Mouse (Mus musculus): Measurements from ENCODE around the gene Ampd1.

Gene Ampd1

DNA sequence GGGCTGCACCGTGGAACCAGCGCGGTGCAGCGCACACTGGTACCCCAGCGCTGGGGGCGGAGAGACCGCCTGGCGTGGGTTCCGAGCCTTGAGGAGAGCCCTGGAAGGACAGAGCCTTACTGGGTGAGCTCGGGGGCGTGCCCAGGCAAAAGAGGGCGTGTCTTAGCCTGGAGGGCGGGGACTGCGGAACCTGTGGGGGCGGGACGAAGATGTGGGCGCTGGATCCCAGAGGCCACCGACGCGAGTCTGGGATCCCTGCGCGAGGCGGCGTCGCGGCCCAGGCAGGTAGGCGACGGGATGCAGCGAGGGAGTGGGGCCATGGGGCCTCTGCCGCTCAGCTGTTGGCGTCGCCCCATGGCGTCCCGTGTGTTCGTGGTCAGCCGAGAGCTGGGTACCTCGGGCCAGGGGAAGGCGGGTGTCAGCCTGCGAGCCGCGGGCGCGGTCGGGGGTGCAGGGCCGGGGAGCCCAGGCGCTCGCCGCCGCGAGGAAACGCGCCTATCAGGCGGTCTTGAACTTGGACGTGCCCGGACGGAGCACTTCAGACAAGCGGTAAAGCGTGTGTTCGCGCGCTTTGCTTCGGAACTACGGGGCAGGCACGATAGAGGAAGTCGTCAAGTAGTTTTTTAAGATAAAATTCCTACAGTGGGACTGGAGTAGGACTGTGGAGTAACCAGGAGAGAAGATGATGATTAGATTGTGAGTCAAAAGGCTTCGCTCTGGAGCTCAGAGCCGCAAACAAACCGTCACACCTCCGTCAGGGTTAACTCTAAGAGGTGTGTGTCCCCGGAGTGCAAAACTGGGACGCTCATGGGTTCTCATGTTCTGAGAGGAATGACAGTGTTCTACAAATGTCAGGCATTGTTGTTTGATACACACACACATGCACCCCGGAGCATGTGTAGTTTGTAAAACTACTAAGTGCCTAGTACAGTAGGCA lies 28.9 kb downstream of the Ampd1 start, which contains the start of gene Dennd2c:
Gene Dennd2c, plus strand, starts transcription at position 151 of the 937 bp plus-strand sequence.
- peak; percentile 97 for DNase-seq

DNA sequence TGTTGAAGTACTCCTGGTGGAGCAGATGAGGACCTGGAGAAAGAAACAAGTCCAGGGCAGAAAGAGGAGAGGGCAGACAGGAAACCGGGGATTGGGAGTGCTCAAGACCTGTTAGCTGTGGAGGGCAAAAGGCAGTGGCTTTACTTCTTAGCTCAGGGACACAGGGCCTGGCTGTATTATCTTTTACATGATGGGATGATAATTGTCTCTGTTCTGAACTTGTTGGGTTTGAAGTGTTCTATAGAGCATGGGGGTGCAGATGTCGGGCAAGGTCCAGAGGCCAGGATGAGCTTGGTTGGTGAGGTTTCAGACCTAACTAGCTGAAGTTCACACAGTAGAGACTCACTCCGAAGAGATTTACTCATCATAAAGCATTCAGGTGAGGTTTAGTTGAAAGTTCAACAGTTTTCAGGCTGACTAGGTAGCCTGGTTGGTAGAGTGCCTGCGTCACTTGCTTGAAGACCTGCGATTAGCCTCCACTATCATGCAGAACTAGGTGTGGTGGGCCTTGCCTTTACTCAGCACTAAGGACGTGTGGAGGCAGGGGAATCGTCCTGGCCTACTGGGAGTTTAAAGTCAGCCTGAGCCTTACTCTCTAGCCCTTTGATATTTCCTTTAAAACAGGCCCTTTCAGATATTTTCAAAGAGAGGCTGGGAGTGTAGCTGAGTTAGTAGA lies 33.9 kb downstream of the Ampd1 start:
- DNase-seq: no peak

DNA sequence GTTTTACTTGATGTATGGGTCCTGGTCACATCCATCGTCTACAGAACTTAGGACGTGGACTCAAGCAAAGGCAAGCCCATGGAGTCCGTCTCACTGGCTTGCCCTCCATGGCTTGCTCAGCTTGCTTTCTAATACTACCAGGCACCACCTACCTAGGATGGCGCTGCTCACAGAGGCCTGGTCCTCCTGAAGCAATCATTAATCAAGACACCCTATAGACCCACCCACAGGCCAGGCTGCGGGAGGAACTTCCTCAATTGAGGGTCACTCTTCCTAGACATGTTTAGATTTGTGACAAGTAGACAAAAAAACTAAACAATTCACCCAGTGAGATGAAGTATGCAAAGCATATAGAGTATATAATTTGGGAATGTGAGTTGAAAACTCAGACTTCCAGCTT lies 38.4 kb downstream of the Ampd1 start:
- no peak for DNase-seq

DNA sequence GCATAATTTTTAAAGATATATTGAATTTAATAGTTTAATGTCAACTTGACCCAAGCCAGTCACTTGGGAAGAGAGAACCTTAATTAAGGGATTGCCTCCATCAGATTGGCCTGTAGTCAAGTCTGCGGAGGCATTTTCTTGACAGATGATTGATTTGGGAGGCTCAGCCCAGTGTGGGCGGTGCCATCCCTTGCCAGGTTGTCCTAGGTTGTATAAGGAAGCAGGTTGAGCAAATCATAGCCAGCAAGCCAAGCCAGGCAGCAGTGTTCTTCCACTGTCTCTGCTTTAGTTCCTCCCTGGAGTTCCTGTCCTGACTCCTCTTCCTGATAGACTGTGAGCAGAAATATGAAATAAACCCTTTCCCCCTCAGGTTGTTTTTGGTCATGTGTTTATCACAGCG lies 49.8 kb downstream of the Ampd1 start:
- DNase-seq: no peak

DNA sequence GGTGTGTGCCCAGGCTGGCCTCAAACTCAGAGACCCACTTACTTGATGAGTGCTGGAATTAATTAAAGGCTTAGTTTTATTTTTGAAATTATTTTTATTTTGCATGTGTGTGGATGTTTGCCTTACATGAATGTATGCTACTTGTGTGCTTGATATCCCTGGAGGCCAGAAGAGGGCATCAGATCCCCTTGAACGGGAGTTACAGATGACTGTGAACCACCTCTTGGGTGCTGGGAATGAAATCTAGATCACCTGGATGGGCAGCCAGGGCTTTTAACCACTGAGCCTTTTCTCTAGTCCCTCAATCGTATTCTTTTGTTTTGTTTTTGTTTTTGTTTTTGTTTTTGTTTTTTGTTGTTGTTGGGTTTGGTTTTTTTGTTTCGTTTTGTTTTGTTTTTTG lies 52.3 kb downstream of the Ampd1 start:
- no peak for DNase-seq

DNA sequence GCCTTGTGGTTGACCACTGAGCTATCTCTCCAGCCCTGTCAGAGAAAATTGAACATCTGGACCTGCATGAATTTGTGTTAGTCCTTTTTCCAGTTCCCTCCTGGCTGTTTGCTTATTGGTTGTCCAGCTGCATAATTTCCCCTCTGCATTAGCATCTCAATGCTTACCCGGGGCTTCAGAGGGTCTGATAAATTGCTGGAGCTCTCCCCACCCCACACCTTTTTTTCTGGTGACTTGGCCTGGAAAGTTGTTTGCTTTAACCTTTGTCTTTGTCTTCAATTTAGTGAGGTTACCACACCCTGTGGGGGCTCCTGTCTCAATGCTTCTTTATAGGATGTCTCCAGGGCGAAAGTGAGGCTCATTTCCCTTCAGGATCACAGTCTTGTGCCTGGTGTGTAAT lies 53.4 kb downstream of the Ampd1 start:
- no peak for DNase-seq

DNA sequence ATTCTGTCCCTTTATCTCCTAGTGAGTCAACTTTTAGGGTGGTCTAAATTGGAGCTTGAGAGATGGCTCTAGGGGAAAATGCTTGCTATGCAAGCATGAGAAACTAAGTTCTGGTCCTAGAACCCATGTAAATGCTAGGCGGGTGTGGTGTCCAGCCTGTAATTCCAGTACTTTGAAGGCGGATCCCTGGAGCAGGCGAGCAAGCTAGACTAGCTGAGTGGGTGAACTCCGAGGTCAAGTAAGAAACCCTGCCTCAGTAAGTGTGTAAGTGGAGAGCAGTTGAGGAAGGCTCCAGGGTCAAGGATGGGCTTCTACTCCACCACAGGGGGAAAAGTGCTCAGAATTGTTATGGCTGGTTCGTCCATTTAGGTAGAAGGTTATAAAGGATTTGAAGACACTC lies 53.9 kb downstream of the Ampd1 start:
- no peak for DNase-seq

DNA sequence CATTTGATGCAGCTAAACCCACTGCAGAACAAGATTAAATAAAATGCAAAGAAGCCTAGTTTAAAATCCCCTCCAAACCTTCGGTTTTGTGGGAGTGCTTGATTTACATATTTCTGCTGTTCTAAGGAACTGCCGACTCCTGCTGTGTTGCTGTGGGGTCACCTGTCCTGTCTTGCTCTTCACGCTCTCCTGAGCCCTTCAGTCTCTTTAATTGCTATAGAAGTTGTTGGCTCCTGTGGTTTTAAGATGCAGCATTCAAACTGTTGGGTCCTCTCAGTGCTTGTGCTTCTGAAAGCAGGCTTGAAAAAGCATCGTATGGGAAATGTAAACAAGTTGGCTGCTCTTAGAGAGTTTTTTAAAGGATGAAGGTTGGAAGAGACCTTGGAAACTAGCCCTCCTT lies 54.4 kb downstream of the Ampd1 start:
- no peak for DNase-seq

DNA sequence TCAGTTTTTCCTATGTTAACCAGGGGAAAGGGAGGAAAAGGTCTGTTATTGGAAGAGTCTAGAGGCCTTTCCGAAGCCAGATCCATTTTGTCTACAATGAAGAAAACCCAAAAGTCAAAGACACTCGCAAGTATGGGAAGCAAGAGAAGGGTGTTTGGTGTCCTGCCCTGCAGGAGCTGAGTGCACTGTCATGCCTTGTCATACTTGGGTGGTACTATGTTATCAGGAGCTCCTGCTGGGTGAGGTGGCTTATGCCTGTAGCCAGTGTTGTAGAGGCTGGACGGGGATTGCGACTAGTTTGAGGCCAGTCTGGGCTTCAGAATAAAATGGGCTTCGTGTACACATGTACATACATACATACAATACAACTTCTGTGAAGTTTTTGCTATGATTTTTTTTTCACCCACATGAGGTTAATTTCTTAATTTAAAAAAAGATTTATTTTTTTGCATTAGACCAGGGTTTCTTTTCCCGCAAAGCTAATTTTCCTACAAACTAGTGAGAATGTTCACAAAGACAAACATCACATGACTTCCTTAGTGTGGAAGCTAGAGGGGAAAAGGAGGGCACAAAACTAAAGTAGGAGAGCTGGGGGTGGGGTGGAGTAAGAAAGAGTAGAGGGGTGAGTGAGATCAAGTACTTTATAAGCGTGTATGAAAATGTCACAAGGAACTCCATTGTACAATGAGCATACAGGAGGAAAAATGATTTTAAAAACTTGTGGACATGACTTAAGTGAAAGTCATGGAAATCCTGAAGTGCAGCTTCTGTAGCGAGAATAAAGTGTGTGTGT lies 55.7 kb downstream of the Ampd1 start:
- no peak for DNase-seq

DNA sequence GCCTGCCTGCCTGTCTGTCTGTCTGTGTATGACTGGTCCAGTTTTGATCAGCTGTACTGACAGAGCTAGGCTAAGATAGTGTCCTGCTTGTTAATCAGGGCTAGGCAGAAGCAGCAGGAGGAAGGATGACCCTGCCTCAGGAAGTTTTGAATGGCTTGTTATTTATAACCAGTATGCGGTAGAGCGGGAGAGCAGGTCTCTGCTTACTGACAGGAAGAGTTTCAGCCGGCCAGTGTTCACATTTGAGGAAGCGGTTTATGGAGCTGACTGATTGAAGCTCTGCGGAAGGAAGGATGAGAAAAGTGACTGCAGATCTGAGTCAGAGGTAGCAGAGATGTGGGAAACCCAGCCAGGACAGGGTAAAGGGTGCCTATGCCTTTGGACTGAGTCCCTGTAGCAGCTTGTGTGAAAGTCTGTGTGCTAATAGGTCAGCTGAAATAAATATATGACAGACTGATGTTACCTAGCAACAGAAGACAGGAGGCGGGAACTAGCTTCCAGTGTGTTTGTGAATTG lies 56.5 kb downstream of the Ampd1 start:
- peak; percentile 19 for DNase-seq

DNA sequence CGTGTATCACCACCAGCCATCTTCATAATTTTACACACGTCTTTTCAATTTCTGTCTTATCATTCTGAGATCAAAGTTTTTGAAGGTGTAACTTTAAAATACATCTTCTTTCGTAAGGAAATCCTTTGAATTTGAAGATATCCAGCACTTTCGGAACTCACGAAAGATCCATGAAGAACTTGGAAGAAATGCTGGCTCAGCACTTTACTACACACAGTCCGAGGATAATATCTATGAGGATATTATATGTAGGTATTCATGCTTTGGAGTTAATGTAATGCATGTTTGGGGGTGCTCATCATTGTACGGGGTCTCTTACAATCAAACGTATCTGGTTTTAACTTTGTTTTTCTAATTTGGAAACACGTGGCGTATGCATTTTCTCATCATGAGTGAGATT lies 59.3 kb downstream of the Ampd1 start:
- DNase-seq: no peak

DNA sequence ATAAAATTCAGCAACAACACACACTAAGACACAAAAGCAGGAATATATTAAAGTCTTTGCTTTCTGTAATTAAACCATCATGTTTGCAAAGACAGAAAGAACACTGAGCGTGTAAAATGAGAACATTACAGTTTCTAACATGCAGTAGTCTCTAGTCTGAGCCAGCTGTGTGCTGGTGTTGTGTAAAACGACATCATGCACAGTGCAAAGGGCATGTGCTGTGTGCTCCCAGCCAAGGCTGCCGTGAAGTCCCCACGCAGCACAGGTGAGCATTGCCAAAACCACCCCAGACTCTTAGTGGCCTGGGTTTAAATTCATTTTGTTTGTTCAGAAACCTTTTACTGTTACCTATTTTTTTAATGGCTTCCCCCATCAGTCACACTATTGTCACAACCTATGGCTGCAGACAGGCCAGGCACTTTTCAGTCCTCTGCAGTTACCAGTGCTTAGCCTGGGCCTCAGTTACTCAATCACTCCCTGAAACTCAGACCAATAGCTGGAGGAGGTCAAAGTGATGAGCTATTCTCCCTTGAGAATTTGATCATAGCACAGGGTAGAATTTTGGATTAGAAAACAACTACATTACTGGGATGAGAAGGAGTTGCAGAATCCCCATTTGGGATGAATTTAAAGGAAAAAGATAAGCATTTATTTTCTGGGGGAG lies 62.7 kb downstream of the Ampd1 start:
- no peak for DNase-seq

DNA sequence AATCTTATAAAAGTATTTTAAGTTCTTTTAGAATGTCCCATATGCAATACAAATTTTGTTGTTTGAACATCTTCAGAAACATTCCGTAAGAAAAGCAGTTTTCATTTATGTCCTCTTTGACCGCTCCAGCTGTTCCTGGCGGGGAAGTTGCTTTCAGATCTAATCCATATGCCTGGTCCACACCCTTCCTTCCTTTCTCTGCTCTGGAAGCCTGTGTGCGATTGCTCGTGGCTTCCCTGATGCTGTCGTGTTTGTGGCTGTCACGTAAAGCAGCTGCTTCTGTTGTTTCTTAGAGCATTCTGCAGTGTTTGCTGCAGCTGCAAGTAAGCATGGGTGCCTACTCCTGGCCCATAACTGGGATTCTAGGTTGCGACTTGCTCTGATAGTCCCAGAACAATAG lies 65.2 kb downstream of the Ampd1 start:
- peak; percentile 48 for DNase-seq

DNA sequence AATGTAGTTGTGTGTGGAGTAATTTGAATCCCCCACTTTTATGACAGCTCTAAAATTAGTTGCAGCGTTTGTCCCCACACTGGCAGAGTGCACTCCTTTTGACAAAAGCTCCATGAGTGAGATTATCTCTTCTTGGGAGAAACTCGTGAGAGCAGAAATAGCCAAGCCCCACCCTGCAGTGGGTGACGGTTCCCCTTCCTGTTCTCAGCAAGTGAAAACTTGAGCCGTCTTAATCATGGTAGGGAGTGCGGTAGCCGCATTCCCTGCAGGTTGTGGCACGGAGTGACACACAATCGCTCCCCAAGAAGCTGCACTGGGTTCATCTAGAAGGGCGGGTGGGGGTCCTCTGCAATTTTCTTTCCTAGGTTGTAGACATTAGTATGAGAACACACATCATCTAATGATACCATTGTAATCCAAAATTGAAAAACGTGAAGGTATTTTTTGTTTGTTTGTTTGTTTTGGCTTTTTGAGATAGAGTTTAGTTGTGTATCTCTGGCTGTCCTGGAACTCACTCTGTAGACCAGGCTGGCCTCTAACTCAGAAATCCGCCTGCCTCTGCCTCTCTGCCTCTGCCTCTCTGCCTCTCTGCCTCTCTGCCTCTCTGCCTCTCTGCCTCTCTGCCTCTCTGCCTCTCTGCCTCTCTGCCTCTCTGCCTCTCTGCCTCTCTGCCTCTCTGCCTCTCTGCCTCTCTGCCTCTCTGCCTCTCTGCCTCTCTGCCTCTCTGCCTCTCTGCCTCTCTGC lies 66.5 kb downstream of the Ampd1 start:
- DNase-seq: peak; percentile 28

DNA sequence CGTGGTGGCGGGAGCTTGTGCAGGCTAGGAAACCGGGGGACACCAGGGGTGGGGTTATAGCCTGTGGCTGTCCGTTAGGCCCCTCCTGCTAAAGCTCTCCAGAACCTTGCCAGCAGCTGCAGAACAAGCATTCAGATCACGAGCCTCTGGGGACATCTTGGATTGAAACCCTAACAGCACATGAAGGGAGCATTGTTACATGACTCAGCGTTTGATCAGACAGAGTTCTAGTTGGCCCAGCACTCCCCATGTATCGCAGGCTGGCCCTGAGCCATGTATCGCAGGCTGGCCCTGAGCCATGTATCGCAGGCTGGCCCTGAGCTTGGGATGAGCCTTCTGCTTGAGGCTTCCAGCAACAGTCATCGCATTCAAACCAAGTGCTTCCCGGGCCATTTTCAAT lies 67.5 kb downstream of the Ampd1 start:
- DNase-seq: peak; percentile 17

DNA sequence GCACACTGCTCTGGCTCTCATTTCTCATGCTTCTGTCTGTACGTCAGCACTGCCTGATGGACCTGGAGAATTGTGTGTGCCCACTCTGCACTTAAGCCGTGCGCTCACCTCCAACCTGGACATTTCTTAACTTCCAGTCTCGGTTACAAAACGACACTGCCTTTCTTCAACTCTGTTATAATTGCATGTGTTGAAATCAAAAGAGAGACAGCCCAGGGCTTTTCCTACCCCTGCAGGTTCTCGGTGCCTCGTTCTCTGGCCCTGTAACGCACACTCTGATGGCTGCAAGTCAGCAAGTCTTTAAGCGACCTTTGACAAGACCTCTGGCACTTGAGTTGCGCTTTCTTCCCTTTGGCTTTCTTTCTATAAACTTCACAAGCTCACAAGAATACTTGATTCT lies 68.6 kb downstream of the Ampd1 start:
- DNase-seq: no peak

DNA sequence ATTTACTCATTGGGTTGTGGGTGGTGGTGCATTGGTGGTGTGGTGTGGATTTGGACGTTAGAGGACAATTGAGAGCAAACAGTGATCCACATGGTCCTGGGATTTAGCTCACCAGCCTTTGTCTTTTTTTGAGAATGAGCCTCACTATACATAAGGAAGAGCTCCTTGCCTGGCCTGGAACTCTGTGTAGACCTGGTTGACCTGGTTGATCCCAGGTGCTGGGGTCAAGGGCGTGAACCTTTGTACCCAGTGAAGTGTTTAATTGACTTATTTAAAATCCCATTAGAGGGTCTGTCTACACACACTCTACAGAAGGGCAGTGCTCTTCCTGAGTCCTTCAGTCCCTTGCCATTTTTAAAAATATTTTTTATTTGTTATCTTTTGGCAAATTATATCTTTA lies 71.5 kb downstream of the Ampd1 start:
- DNase-seq: no peak

DNA sequence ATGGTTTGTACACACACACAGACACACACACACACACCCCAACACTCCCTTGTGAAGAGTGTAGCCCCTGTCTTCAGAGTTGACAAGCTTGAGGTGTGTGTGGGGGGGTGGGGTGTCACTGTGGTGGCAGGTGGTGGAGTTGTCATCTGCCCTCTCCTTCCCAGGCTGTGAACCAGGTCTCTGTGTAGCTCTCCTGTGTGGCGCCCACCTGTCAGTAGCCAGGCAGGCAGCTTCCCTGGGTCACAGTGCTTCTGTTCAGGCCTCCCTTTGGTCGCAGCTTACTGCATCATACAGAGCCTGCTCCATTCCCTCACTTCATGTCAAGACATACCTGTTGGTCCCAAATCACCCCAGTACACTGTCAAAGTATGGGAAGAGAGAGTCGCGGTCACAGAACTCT lies 72.0 kb downstream of the Ampd1 start:
- no peak for DNase-seq

DNA sequence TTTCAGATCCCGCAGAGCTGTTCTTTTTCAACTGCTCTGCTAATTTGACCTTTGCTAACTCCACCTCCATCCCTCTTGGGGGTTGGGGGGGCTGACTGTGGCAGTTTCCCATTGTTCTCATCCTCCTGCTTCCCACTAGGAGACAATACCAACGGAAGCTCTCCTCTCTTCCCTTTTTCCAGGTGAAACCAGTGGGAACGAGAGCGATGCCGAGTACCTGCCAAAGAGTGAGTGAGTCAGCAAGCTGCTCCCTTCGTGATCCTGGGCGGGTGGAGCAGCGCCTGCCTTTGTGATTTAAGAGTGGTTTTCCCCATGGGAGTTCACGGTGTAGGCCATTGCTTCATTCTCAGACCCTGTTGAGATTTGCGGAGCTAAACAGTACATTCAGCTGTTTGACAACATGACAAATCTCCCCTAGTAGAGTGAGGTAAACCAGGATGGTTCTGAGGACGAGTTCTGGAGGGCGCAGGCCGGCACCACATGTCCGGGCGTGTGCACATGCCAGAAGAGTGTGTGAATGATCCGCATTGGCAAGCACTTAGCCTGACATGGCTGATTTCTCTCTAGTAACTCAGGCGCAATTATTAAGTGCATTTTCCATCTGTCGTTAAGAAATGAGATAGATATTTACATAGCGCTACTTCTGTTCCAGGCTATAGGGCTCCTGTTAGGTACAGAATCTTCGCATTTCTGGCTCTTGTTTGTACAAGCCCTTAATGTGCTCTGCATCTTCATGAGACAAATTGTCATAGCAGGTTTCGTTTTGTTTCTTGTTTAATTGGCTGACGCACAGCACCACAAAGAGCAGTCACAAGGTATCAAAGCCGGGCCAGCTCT lies 72.7 kb downstream of the Ampd1 start:
- no peak for DNase-seq

DNA sequence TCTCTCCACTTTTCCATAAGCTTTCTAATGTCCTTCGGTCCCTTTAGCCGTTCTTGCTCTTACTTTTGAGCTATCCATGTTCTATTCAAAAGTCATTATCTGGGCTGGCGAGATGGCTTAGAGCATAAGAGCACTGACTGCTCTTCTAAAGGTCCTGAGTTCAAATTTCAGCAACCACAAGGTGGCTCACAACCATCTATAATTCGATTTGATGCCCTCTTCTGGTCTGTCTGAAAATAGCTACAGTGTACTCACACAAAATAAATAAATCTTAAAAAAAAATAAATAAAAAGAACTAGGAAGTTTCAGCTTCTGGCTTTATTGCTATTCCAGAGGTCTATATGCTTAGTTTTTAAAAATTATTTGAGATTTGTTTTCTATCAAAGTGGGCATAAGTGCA lies 74.0 kb downstream of the Ampd1 start:
- DNase-seq: no peak

DNA sequence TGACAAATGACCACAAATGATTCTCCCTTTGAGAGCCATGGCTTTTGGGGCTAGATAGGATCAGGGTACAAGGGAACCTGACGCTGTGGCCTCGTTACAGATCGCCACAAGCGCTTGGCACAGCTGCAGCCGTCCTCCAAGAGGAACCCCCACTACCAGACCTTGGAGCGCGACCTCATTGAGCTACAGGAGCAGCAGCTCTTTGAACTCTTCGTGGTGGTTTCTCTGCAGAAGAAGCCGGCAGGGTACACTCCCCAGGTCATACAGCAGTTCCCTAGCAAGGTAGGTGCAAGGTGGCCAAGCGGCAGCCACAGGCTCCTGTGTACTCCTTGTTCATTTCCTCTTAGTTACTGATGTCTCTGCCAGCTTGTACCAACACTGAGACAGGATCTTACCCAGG lies 75.1 kb downstream of the Ampd1 start:
- DNase-seq: no peak
